Mouse (Mus musculus) cerebellum, adult 11-12 months (tissue): ENCODE results near the gene Chil6.

ENCODE experiments used
- DNase-seq: peaks from one replicate; pipeline ENCODE4 v3.0.0; 2022

The Chil6 gene

GRCm38 (mm10) chr3:106406082-106406481 is at the start of gene Chil6:
Chil6 (minus strand) TSS chr3:106406182.
- no peak for DNase-seq

DNA sequence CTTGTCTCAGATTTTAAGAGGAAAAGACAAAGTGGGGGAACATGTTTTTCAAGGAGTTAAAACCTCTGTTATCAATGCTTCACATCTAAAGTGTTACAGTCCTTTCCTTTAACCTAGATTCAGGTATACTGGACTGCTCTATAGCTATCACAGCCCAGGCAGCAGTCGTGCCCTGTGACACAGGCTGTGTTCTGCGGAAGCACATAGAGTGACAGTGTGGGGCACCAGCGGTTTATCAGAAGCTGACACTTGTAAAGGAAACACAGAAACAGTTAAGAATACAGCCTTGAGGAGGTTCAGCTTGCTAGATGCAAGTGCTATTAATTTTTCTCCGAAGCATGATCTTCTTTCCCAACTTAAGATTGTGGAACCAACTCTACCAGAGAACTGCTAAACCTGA is 46.6 kb upstream of the Chil6 start:
- no peak for DNase-seq

- no peak for DNase-seq
Observed at GRCm38 (mm10) chr3:106449567-106449966, 43.6 kb upstream of the Chil6 start.

- DNase-seq = no peak
Observed at GRCm38 (mm10) chr3:106448995-106449394, 43.0 kb upstream of the Chil6 start.

GRCm38 (mm10) chr3:106448571-106448970 is 42.6 kb upstream of the Chil6 start:
- no peak for DNase-seq
